Mouse (Mus musculus) lung, postnatal 0 days (tissue): Measurements from ENCODE around the gene Pdcl.

Experiments used
- CTCF ChIP-seq: IDR thresholded peaks from 2 replicates; pipeline ENCODE4 v1.5.1; 2016; ENCODE audit warnings: antibody characterized with exemption, mild to moderate bottlenecking
- EP300 ChIP-seq: IDR thresholded peaks from 2 replicates; pipeline ENCODE4 v1.6.1; 2016; ENCODE audit warnings: antibody characterized with exemption, mild to moderate bottlenecking, control low read depth

DNA sequence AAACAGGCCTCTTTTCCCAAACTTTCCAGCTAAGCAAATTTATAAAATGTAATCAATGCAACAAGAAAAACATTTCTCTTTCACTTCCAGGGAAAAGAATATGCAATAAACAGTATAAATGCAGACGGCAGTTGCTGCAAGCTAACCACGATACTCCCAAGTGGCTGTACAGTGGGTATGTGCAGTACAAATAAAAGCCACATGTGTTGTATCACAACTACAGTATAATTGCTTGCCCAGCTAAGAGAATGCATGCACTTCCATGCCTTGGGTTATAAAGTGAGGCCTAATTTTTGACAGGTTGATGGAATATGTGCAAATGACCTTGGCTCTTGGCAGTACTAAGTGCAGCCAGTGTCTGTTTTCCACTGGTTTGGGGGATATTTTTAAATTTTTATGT is 11.5 kb upstream of the Pdcl start:
- no peak for TF ChIP-seq EP300
- no peak for TF ChIP-seq CTCF
